Mouse (Mus musculus) stomach, embryonic 16.5 days (tissue): ENCODE data around the gene Olfr51. TPM values are rescaled to one million over a fixed set of nuclear protein-coding genes. Genes with fewer than 3 reads are reported as not detected.

Experiments
- ATAC-seq: fragments of 200-750 bp; cut with Nextera tagmentation; 2 replicates; pipeline ENCODE4 v1.8.0; 2017; ENCODE audit warnings: moderate number of reproducible peaks, moderate TSS enrichment; ENCODE audit not compliant: insufficient read depth, low FRiP score
- H3K27ac ChIP-seq: fragments of 300-500 bp; sonication (generic); 2 replicates; pipeline ENCODE4 v1.5.1; 2014; ENCODE audit warnings: low read length
- H3K27me3 ChIP-seq: fragments of 300-500 bp; sonication (generic); 2 replicates; pipeline ENCODE4 v1.6.1; 2014; ENCODE audit warnings: low read length, control low read depth, mixed read lengths; ENCODE audit not compliant: control insufficient read depth, insufficient read depth
- H3K36me3 ChIP-seq: fragments of 300-500 bp; sonication (generic); 2 replicates; pipeline ENCODE4 v1.6.1; 2014; ENCODE audit warnings: low read length; ENCODE audit not compliant: control insufficient read depth, insufficient read depth
- H3K4me1 ChIP-seq: fragments of 300-500 bp; sonication (generic); 2 replicates; pipeline ENCODE4 v1.6.1; 2014; ENCODE audit warnings: low read length, control low read depth, mixed read lengths; ENCODE audit not compliant: control insufficient read depth, insufficient read depth
- H3K4me2 ChIP-seq: fragments of 300-500 bp; sonication (generic); 2 replicates; pipeline ENCODE4 v1.6.1; 2014; ENCODE audit warnings: low read depth, low read length, mixed read lengths
- H3K4me3 ChIP-seq: fragments of 300-500 bp; sonication (generic); replicated peaks from 2 replicates; pipeline ENCODE4 v1.5.1; 2014; ENCODE audit warnings: mild to moderate bottlenecking, low read length
- H3K9ac ChIP-seq: fragments of 300-500 bp; sonication (generic); 2 replicates; pipeline ENCODE4 v1.6.1; 2014; ENCODE audit warnings: low read length
- H3K9me3 ChIP-seq: fragments of 300-500 bp; sonication (generic); replicated peaks from 2 replicates; pipeline ENCODE4 v1.6.1; 2016; ENCODE audit warnings: low read length, control low read depth; ENCODE audit not compliant: control insufficient read depth
- WGBS: fragments of 180-500 bp; shearing (Covaris S2); extraction: QIAGEN DNeasy Blood & Tissue Kit; methylation state at CpG from one replicate; pipeline ENCODE4 v1.1.7; 2014; 5-methylcytosine and 5-hydroxymethylcytosine counted together
- polyA plus RNA-seq: library from polyadenylated mRNA; unstranded; fragments of >200 nt; fragmentation: Nextera tagmentation; extraction: Ambion mirVana; gene quantifications from 2 replicates; pipeline ENCODE4 v1.2.1, GENCODE M21; 2015

Olfr51 gene
- polyA plus RNA-seq, 1 experiment from 2014 or later, result not detected

- Histone ChIP-seq H3K27ac (peak within 1 kb of the TSS; percentile 52; the same call in 1 of the 2 replicates), H3K4me2 (peak within 1 kb of the TSS; percentile 90), H3K36me3 (no peaks in the 10 kb centered on the region; the same call in 1 of the 2 replicates), H3K9ac (peak within 1 kb of the TSS; percentile 94), H3K27me3 (no peaks in the 10 kb centered on the region), H3K9me3 (no peaks in the 10 kb centered on the region), H3K4me3 (peak within 1 kb of the TSS; percentile 89), H3K4me1 (peaks cover 7% of the 10 kb centered on the region)
- under 1% methylated on average over 32 of the region's 32 CpGs for WGBS
- ATAC-seq, result peak; percentile 87
Observed at GRCm38 (mm10) chr11:51059151-51059571, 55.8 kb downstream of the Olfr51 start, which contains the start of gene Zfp354a. Gene Zfp354a, plus strand, starts transcription at chr11:51059257.

Other genes starting within 250 kb of the Olfr51 start
- gene Zfp354c, start 175.9 kb upstream of the Olfr51 start, polyA plus RNA-seq, result 24.9 and 25.9 TPM in 2 replicates
- gene Zfp879, start 162.0 kb upstream of the Olfr51 start, polyA plus RNA-seq, result 0.57 and 0.62 TPM in 2 replicates
- gene Grm6, start 152.9 kb upstream of the Olfr51 start, polyA plus RNA-seq, result 0.14 and 0.19 TPM in 2 replicates
- gene Zfp454, start 115.9 kb upstream of the Olfr51 start, polyA plus RNA-seq, result 5.6 and 6.9 TPM in 2 replicates
- gene Zfp2, start 87.4 kb upstream of the Olfr51 start, polyA plus RNA-seq, result 11.6 and 11.8 TPM in 2 replicates
- 1.5 and 1.8 TPM in 2 replicates for gene Zfp354b, start 72.0 kb upstream of the Olfr51 start, polyA plus RNA-seq
- gene 4933414I15Rik, start 59.8 kb upstream of the Olfr51 start, polyA plus RNA-seq, result not detected in 2 replicates
- gene Prop1, start 49.8 kb upstream of the Olfr51 start, polyA plus RNA-seq, result not detected in 2 replicates
- not detected in 2 replicates for gene Olfr1378, start 37.1 kb upstream of the Olfr51 start, polyA plus RNA-seq
- not detected in 2 replicates for gene Olfr1377, start 21.6 kb upstream of the Olfr51 start, polyA plus RNA-seq
- not detected in 2 replicates for gene Olfr54, start 10.6 kb downstream of the Olfr51 start, polyA plus RNA-seq
- gene Olfr1375, start 44.5 kb downstream of the Olfr51 start, polyA plus RNA-seq, result not detected in 2 replicates
- gene Zfp354a, start 55.7 kb downstream of the Olfr51 start, polyA plus RNA-seq, result 7.4 TPM in 2 replicates
- gene Gm12569, start 216.9 kb downstream of the Olfr51 start, polyA plus RNA-seq, result not detected in 2 replicates